Mouse (Mus musculus): Measurements from ENCODE around the gene Bsn.

Gene Bsn

GRCm38 (mm10) chr9:108083561-108083960, 106.6 kb downstream of the Bsn start:
- no peak for DNase-seq

- DNase-seq, result no peak
Measured at GRCm38 (mm10) chr9:108082988-108083431, 107.2 kb downstream of the Bsn start, which contains the start of gene Rnf123. Gene Rnf123 (minus strand): TSS chr9:108083346.

GRCm38 (mm10) chr9:108082549-108082948, 107.6 kb downstream of the Bsn start:
- DNase-seq, result no peak

GRCm38 (mm10) chr9:108080168-108080567, 110.0 kb downstream of the Bsn start, which contains the start of gene Mst1:
Gene Mst1 (plus strand): TSS chr9:108080436.
- no peak for DNase-seq

- DNase-seq, result no peak
Measured at GRCm38 (mm10) chr9:108073141-108073930, 116.8 kb downstream of the Bsn start.

GRCm38 (mm10) chr9:108072481-108072924, 117.7 kb downstream of the Bsn start:
- DNase-seq, result no peak

GRCm38 (mm10) chr9:108071801-108072200, 118.4 kb downstream of the Bsn start:
- no peak for DNase-seq

GRCm38 (mm10) chr9:108069529-108069928, 120.7 kb downstream of the Bsn start:
- DNase-seq, result no peak

- no peak for DNase-seq
Measured at GRCm38 (mm10) chr9:108069007-108069406, 121.2 kb downstream of the Bsn start.

GRCm38 (mm10) chr9:108067900-108068299, 122.3 kb downstream of the Bsn start:
- DNase-seq, result peak; percentile 61

GRCm38 (mm10) chr9:108067199-108067598, 123.0 kb downstream of the Bsn start:
- DNase-seq, result no peak

- peak; percentile 59 for DNase-seq
Measured at GRCm38 (mm10) chr9:108065491-108066011, 124.6 kb downstream of the Bsn start.

GRCm38 (mm10) chr9:108063361-108063760, 126.8 kb downstream of the Bsn start:
- DNase-seq, result no peak

GRCm38 (mm10) chr9:108062142-108062541, 128.0 kb downstream of the Bsn start:
- DNase-seq, result no peak

- no peak for DNase-seq
Measured at GRCm38 (mm10) chr9:108058291-108058690, 131.9 kb downstream of the Bsn start.

- no peak for DNase-seq
Measured at GRCm38 (mm10) chr9:108057262-108057562, 133.0 kb downstream of the Bsn start.

- DNase-seq, result no peak
Measured at GRCm38 (mm10) chr9:108056361-108057261, 133.6 kb downstream of the Bsn start.

- DNase-seq, result no peak
Measured at GRCm38 (mm10) chr9:108055661-108056237, 134.4 kb downstream of the Bsn start.

GRCm38 (mm10) chr9:108055061-108055460, 135.1 kb downstream of the Bsn start:
- no peak for DNase-seq

- no peak for DNase-seq
Measured at GRCm38 (mm10) chr9:108054331-108055040, 135.7 kb downstream of the Bsn start.

- DNase-seq, result no peak
Measured at GRCm38 (mm10) chr9:108053665-108054225, 136.4 kb downstream of the Bsn start.
